Mouse (Mus musculus): ENCODE measurements around the gene Krt18. TPM values are rescaled to one million over a fixed set of nuclear protein-coding genes. Genes with fewer than 3 reads are reported as not detected.
"Not testable (repeated sequence)": the region's sequence is repeated elsewhere in the genome, so short reads cannot be mapped to it uniquely, and the experiment has no call there.

The Krt18 gene
- polyA plus RNA-seq, 1 experiment from 2014 or later, result 20.6 TPM

GRCm38 (mm10) chr15:102072963-102073558 lies 45.1 kb downstream of the Krt18 start:
- Histone ChIP-seq H3K4me3 (ENCODE audit: control insufficient read depth in 1 of 2, insufficient read depth in 1 of 2, low read depth in 1 of 2, low read length in 2 of 2) (peak overlapping the region; percentile 21 to 97; a peak in 3 of 4 replicates), H3K9ac (ENCODE audit: low read length) (peak overlapping the region; percentile 58), H3K9me3 (ENCODE audit: control insufficient read depth, low read length) (no peaks in the 10 kb centered on the region), H3K4me1 (ENCODE audit: control insufficient read depth in 2 of 2, insufficient read depth in 2 of 2, low read length in 2 of 2) (peaks cover 3 to 22% of the 10 kb centered on the region in 2 experiments; a peak in 3 of 4 replicates), H3K27ac (replicated peaks in 1 of 2; ENCODE audit: control insufficient read depth in 1 of 2, insufficient read depth in 1 of 2, low read depth in 2 of 2, low read length in 2 of 2) (peak overlapping the region in 1 of 2 experiments; percentile 96; a peak in 1 of 4 replicates), H3K4me2 (ENCODE audit: low read length) (peak overlapping the region; percentile 66), H3K27me3 (ENCODE audit: control insufficient read depth, insufficient read depth, low read length) (0 out of 2 replicates have a peak, but pooled peaks cover under 1% of the 10 kb centered on the region), H3K36me3 (ENCODE audit: control insufficient read depth, insufficient read depth, low read length) (peaks cover 4% of the 10 kb centered on the region; the same call in 1 of the 2 replicates)
- ATAC-seq (ENCODE audit: insufficient number of reproducible peaks, insufficient read depth, low FRiP score, low read depth), result no peak
- WGBS, result 14% methylated on average over 6 of the region's 6 CpGs

DNA sequence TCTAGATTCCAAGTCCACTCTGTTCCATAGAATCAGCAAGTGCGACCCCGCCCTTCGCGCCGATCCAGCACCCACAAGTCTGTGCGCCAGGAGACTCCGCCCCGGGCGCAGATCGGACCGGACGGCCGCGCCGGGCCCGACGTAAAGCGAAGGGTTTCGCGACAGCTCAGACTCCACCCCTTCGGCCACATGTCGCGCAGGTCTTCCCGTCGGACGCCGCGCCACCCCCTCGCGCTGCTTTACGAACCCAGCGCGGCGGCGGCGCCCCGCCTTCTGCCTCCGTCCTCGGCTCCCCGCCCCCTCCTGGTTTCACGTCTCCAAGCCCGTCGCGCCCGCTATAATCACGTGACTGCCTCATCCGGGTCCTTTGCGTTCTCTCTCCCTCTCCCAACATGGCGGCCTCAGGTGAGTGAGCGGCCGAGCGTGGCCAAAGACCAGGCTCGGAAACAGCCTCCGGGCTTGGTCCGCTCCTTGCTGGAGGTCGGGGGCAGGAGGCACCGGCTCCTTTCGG lies 45.6 kb downstream of the Krt18 start, which contains the start of gene Eif4b:
TSS of gene Eif4b (plus strand) at position 215 of the 511 bp plus-strand sequence.
- peaks cover 4% of the 10 kb centered on the region; the same call in 1 of the 2 replicates for H3K36me3 ChIP-seq (ENCODE audit: control insufficient read depth, insufficient read depth, low read length)
- peak within 1 kb of the TSS; percentile 99 for H3K9ac ChIP-seq (ENCODE audit: low read length)
- H3K4me1 ChIP-seq (ENCODE audit: control insufficient read depth in 2 of 2, insufficient read depth in 2 of 2, low read length in 2 of 2), result peaks cover 3 to 24% of the 10 kb centered on the region in 2 experiments; a peak in 3 of 4 replicates
- H3K27me3 ChIP-seq (ENCODE audit: control insufficient read depth, insufficient read depth, low read length), result no peaks in the 10 kb centered on the region
- no peaks in the 10 kb centered on the region for H3K9me3 ChIP-seq (ENCODE audit: control insufficient read depth, low read length)
- peak within 1 kb of the TSS; percentile 97 to 98 for H3K4me3 ChIP-seq (ENCODE audit: control insufficient read depth in 1 of 2, insufficient read depth in 1 of 2, low read depth in 1 of 2, low read length in 2 of 2)
- peak within 1 kb of the TSS; percentile 96 for H3K4me2 ChIP-seq (ENCODE audit: low read length)
- under 1% methylated on average over 50 of the region's 58 CpGs for WGBS
- ATAC-seq (ENCODE audit: insufficient number of reproducible peaks, insufficient read depth, low FRiP score, low read depth), result peak; percentile 93
- H3K27ac ChIP-seq (replicated peaks in 1 of 2; ENCODE audit: control insufficient read depth in 1 of 2, insufficient read depth in 1 of 2, low read depth in 2 of 2, low read length in 2 of 2), result peak within 1 kb of the TSS; percentile 96 to 98

DNA sequence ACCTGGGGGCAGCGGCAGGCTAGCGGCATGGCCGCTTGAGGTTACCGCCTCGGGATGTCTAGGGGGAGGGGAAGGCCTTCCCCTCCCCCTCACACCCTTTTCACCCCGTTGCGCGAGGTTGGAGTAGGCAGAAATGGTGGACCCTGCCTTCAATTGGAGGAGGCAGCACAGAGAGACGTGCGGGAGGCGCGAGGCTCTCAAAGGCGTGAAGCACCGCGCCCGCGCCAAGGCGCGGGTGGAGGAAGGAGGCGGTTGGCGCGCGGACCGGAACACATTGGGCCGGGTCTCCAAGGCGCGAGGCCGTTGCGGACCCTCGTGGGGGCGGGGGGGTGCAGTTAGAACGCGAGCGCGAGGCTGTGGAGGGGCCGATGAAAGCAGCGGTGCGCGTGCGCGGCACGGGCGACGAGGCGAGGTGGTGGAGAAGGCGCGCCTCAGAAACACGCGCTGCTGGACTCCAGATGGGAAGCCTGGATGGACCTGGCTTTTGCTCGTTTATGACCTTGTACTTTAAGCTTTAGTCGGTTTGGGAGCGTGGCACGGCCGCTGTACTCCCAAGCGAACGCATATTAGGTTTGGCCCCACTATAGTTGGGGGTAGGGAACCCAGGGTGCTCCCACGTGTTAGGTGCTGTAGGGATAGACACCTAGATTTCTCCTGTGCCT lies 46.2 kb downstream of the Krt18 start:
- Histone ChIP-seq H3K27ac (replicated peaks in 1 of 2; ENCODE audit: control insufficient read depth in 1 of 2, insufficient read depth in 1 of 2, low read depth in 2 of 2, low read length in 2 of 2) (peak overlapping the region; percentile 96 to 98), H3K9me3 (ENCODE audit: control insufficient read depth, low read length) (no peaks in the 10 kb centered on the region), H3K4me2 (ENCODE audit: low read length) (peak overlapping the region; percentile 96), H3K36me3 (ENCODE audit: control insufficient read depth, insufficient read depth, low read length) (peaks cover 4% of the 10 kb centered on the region; the same call in 1 of the 2 replicates), H3K27me3 (ENCODE audit: control insufficient read depth, insufficient read depth, low read length) (no peaks in the 10 kb centered on the region), H3K4me3 (ENCODE audit: control insufficient read depth in 1 of 2, insufficient read depth in 1 of 2, low read depth in 1 of 2, low read length in 2 of 2) (peak overlapping the region; percentile 97 to 98), H3K9ac (ENCODE audit: low read length) (peak overlapping the region; percentile 99), H3K4me1 (ENCODE audit: control insufficient read depth in 2 of 2, insufficient read depth in 2 of 2, low read length in 2 of 2) (peaks cover 3 to 26% of the 10 kb centered on the region in 2 experiments; a peak in 3 of 4 replicates)
- 0% methylated on average over 57 of the region's 57 CpGs for WGBS
- peak; percentile 37 for ATAC-seq (ENCODE audit: insufficient number of reproducible peaks, insufficient read depth, low FRiP score, low read depth)

- peak overlapping the region; percentile 99 for H3K9ac ChIP-seq (ENCODE audit: low read length)
- H3K27ac ChIP-seq (replicated peaks in 1 of 2; ENCODE audit: control insufficient read depth in 1 of 2, insufficient read depth in 1 of 2, low read depth in 2 of 2, low read length in 2 of 2), result no peak overlapping the region; a peak in 1 of 4 replicates
- ATAC-seq (ENCODE audit: insufficient number of reproducible peaks, insufficient read depth, low FRiP score, low read depth), result no peak
- no peaks in the 10 kb centered on the region for H3K27me3 ChIP-seq (ENCODE audit: control insufficient read depth, insufficient read depth, low read length)
- peaks cover 4% of the 10 kb centered on the region; the same call in 1 of the 2 replicates for H3K36me3 ChIP-seq (ENCODE audit: control insufficient read depth, insufficient read depth, low read length)
- peak overlapping the region; percentile 97 to 98; a peak in 3 of 4 replicates for H3K4me3 ChIP-seq (ENCODE audit: control insufficient read depth in 1 of 2, insufficient read depth in 1 of 2, low read depth in 1 of 2, low read length in 2 of 2)
- WGBS, result 7% methylated on average over 11 of the region's 11 CpGs
- H3K4me2 ChIP-seq (ENCODE audit: low read length), result peak overlapping the region; percentile 96
- H3K9me3 ChIP-seq (ENCODE audit: control insufficient read depth, low read length), result no peaks in the 10 kb centered on the region
- H3K4me1 ChIP-seq (ENCODE audit: control insufficient read depth in 2 of 2, insufficient read depth in 2 of 2, low read length in 2 of 2), result peaks cover 3 to 26% of the 10 kb centered on the region in 2 experiments; a peak in 3 of 4 replicates
Measured at GRCm38 (mm10) chr15:102074876-102075585, 47.1 kb downstream of the Krt18 start.

- Histone ChIP-seq H3K9me3 (ENCODE audit: control insufficient read depth, low read length) (no peaks in the 10 kb centered on the region), H3K27me3 (ENCODE audit: control insufficient read depth, insufficient read depth, low read length) (no peaks in the 10 kb centered on the region), H3K36me3 (ENCODE audit: control insufficient read depth, insufficient read depth, low read length) (peaks cover 21% of the 10 kb centered on the region), H3K4me3 (ENCODE audit: control insufficient read depth in 1 of 2, insufficient read depth in 1 of 2, low read depth in 1 of 2, low read length in 2 of 2) (no peak overlapping the region), H3K9ac (ENCODE audit: low read length) (no peak overlapping the region), H3K27ac (replicated peaks in 1 of 2; ENCODE audit: control insufficient read depth in 1 of 2, insufficient read depth in 1 of 2, low read depth in 2 of 2, low read length in 2 of 2) (no peak overlapping the region), H3K4me2 (ENCODE audit: low read length) (no peak overlapping the region), H3K4me1 (ENCODE audit: control insufficient read depth in 2 of 2, insufficient read depth in 2 of 2, low read length in 2 of 2) (peaks cover 3 to 30% of the 10 kb centered on the region in 2 experiments; a peak in 3 of 4 replicates)
- ATAC-seq (ENCODE audit: insufficient number of reproducible peaks, insufficient read depth, low FRiP score, low read depth), result no peak
- WGBS, result 90% methylated on average over 2 of the region's 2 CpGs
Measured at GRCm38 (mm10) chr15:102077111-102077677, 49.2 kb downstream of the Krt18 start.

DNA sequence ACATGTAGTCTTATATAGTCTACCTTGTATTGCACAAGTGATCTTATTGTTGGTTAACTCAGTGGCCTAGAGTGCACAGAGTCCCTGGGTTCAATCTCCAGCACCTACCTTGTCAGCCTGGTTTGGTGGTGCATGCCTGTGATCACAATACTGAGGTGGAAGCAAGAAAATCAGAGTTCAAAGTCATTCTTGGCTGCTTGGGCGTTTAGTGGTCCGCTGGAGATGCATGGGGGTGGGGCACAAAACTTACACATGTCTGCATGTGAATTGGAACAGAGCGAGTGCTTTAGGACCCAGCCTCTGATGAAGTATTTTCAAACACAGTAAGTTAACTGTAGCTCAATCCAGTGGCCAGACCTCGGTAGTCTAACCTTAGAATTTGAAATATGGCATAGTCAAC lies 51.2 kb downstream of the Krt18 start:
- Histone ChIP-seq H3K9me3 (ENCODE audit: control insufficient read depth, low read length) (no peaks in the 10 kb centered on the region), H3K4me2 (ENCODE audit: low read length) (no peak overlapping the region), H3K27ac (replicated peaks in 1 of 2; ENCODE audit: control insufficient read depth in 1 of 2, insufficient read depth in 1 of 2, low read depth in 2 of 2, low read length in 2 of 2) (no peak overlapping the region), H3K36me3 (ENCODE audit: control insufficient read depth, insufficient read depth, low read length) (peaks cover 42% of the 10 kb centered on the region), H3K4me1 (ENCODE audit: control insufficient read depth in 2 of 2, insufficient read depth in 2 of 2, low read length in 2 of 2) (peaks cover 3 to 27% of the 10 kb centered on the region in 2 experiments; a peak in 3 of 4 replicates), H3K9ac (ENCODE audit: low read length) (no peak overlapping the region), H3K4me3 (ENCODE audit: control insufficient read depth in 1 of 2, insufficient read depth in 1 of 2, low read depth in 1 of 2, low read length in 2 of 2) (no peak overlapping the region), H3K27me3 (ENCODE audit: control insufficient read depth, insufficient read depth, low read length) (no peaks in the 10 kb centered on the region)
- no peak for ATAC-seq (ENCODE audit: insufficient number of reproducible peaks, insufficient read depth, low FRiP score, low read depth)
- WGBS, result 72% methylated on average over 4 of the region's 4 CpGs

- 70% methylated on average over 8 of the region's 8 CpGs for WGBS
- H3K9ac ChIP-seq (ENCODE audit: low read length); ATAC-seq (ENCODE audit: insufficient number of reproducible peaks, insufficient read depth, low FRiP score, low read depth); H3K27ac ChIP-seq (replicated peaks in 1 of 2; ENCODE audit: control insufficient read depth in 1 of 2, insufficient read depth in 1 of 2, low read depth in 2 of 2, low read length in 2 of 2); H3K4me3 ChIP-seq (ENCODE audit: control insufficient read depth in 1 of 2, insufficient read depth in 1 of 2, low read depth in 1 of 2, low read length in 2 of 2); H3K9me3 ChIP-seq (ENCODE audit: control insufficient read depth, low read length); H3K27me3 ChIP-seq (ENCODE audit: control insufficient read depth, insufficient read depth, low read length); H3K4me2 ChIP-seq (ENCODE audit: low read length): not testable (repeated sequence)
- Histone ChIP-seq H3K36me3 (ENCODE audit: control insufficient read depth, insufficient read depth, low read length) (peaks cover 49% of the 10 kb centered on the region), H3K4me1 (ENCODE audit: control insufficient read depth in 2 of 2, insufficient read depth in 2 of 2, low read length in 2 of 2) (peaks cover 3 to 24% of the 10 kb centered on the region in 2 experiments; a peak in 3 of 4 replicates)
Measured at GRCm38 (mm10) chr15:102079924-102080323, 51.9 kb downstream of the Krt18 start.

All from heart, embryonic 14.5 days (tissue).